Mouse (Mus musculus): Measurements from ENCODE around the gene Fyttd1. TPM values are rescaled to one million over a fixed set of nuclear protein-coding genes. Genes with fewer than 3 reads are reported as not detected.

Gene Fyttd1
- polyA plus RNA-seq, 1 experiment from 2014 or later: 106 TPM

DNA sequence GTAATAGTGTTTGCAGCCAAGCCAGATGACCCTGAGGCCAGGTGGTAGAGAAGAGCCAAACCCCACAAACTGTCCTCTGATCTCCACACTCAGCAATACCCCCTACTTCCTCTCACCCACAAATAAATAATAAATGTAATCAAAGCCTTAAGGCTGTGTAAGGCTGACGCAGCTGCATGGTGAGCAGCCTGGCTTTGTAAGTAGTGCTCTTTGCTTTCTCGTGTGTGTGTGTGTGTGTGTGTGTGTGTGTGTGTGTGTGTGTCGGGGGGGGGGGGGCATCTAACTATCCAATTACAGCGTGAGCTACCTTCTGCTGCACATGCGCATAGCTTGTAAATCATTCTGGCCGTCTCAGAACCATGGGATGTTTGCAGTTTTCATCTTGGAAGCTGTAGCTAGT lies 77.0 kb downstream of the Fyttd1 start:
- H3K36me3 ChIP-seq: peaks cover 7% of the 10 kb centered on the region
- no peak overlapping the region for H3K4me3 ChIP-seq
- H3K27me3 ChIP-seq: no peaks in the 10 kb centered on the region
- H3K9ac ChIP-seq: no peak overlapping the region
- no peaks in the 10 kb centered on the region for H3K9me3 ChIP-seq
- 67% methylated on average over 6 of the region's 6 CpGs for WGBS
- no peak overlapping the region for H3K4me2 ChIP-seq
- no peak for ATAC-seq (ENCODE audit: low FRiP score, low read depth)
- no peak overlapping the region for H3K27ac ChIP-seq (replicated peaks)
- no peaks in the 10 kb centered on the region for H3K4me1 ChIP-seq (replicated peaks)

DNA sequence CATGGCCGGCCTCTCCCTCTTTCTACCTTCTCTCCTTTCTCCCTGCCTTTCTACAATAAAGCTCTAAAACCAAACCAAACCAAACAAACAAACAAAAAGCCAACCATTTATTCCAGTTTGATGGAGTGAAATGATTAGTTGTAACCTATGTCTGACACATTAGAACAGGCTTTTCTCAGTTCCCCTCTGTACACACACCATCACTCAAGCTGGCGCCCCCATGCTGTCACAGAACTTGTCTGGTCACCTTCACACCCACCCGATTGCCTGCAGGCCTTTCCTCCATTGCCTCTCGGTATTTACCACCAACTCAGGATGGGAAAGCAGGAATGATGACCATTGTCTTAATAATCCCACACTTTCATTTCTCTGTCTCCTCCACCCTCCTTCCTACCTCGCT lies 79.6 kb downstream of the Fyttd1 start:
- no peak overlapping the region for H3K4me3 ChIP-seq
- H3K27me3 ChIP-seq: no peaks in the 10 kb centered on the region
- WGBS: 57% methylated on average over 5 of the region's 5 CpGs
- no peak for ATAC-seq (ENCODE audit: low FRiP score, low read depth)
- no peaks in the 10 kb centered on the region for H3K9me3 ChIP-seq
- H3K36me3 ChIP-seq: peaks cover 30% of the 10 kb centered on the region
- H3K9ac ChIP-seq: no peak overlapping the region
- no peak overlapping the region for H3K4me2 ChIP-seq
- H3K4me1 ChIP-seq (replicated peaks): no peaks in the 10 kb centered on the region
- H3K27ac ChIP-seq (replicated peaks): no peak overlapping the region

Other genes with a start within 250 kb of the Fyttd1 start
- 19.3 and 25.9 TPM in 2 replicates for gene Tnk2, start 233.6 kb upstream of the Fyttd1 start, polyA plus RNA-seq (2015; fragmentation: Nextera tagmentation; extraction: Ambion mirVana)
- not detected in 2 replicates for gene Muc4, start 141.6 kb upstream of the Fyttd1 start, polyA plus RNA-seq (2015; fragmentation: Nextera tagmentation; extraction: Ambion mirVana)
- gene Muc20, start 80.1 kb upstream of the Fyttd1 start, polyA plus RNA-seq (2015; fragmentation: Nextera tagmentation; extraction: Ambion mirVana): 0.06 TPM in 1 of 2 replicates, not detected in the other
- not detected in 2 replicates for gene Smbd1, start 67.0 kb upstream of the Fyttd1 start, polyA plus RNA-seq (2015; fragmentation: Nextera tagmentation; extraction: Ambion mirVana)
- gene Rubcn, start 266 bp downstream of the Fyttd1 start, polyA plus RNA-seq (2015; fragmentation: Nextera tagmentation; extraction: Ambion mirVana): 36.1 and 38.4 TPM in 2 replicates
- 39.6 and 39.9 TPM in 2 replicates for gene Lrch3, start 36.6 kb downstream of the Fyttd1 start, polyA plus RNA-seq (2015; fragmentation: Nextera tagmentation; extraction: Ambion mirVana)
- gene Iqcg, start 178.7 kb downstream of the Fyttd1 start, polyA plus RNA-seq (2015; fragmentation: Nextera tagmentation; extraction: Ambion mirVana): 6.0 and 6.5 TPM in 2 replicates
- gene Rpl35a, start 179.0 kb downstream of the Fyttd1 start, polyA plus RNA-seq (2015; fragmentation: Nextera tagmentation; extraction: Ambion mirVana): 425 and 508 TPM in 2 replicates
- gene Lmln, start 185.0 kb downstream of the Fyttd1 start, polyA plus RNA-seq (2015; fragmentation: Nextera tagmentation; extraction: Ambion mirVana): 4.4 and 4.6 TPM in 2 replicates

Measured in hindbrain, embryonic 15.5 days (tissue).